Comparison of ENCODE assay signal across 9 mouse cellular contexts in genomic region chr2:106855623-106856350, GRCm38 (mm10).
A peak's percentile ranks its signal among the peaks of the same experiment; 100 is the strongest.
DNase-seq lines count a peak whose midpoint lies in the region; ATAC-seq and TF ChIP-seq lines count a peak whose summit lies in the region.
"Had no signal": no experiment of that assay in that cellular context is flagged by ENCODE, and none has a peak within 500 bp of the region (broad histone marks: within the 10 kb centered on the region; RNA-seq: fewer than 3 reads in every experiment).

No protein-coding gene starts in this region.

- TF ChIP-seq CTCF in kidney, postnatal 0 days (IDR thresholded peaks at IDR 0.05; ENCODE audit: low read depth) = peak; percentile 59

- H3K9ac ChIP-seq in neural tube, embryonic 12.5 days = no peak overlapping the region
- H3K9ac ChIP-seq in forebrain, embryonic 15.5 days (replicated peaks) = no peak overlapping the region
- no peak overlapping the region for H3K9ac ChIP-seq in kidney, postnatal 0 days (ENCODE audit: low read depth, low read length)
- no peak overlapping the region for H3K9ac ChIP-seq in midbrain, embryonic 13.5 days (replicated peaks)
- H3K9ac ChIP-seq: hindbrain, embryonic 15.5 days had no signal

- DNase-seq in neural tube, embryonic 10.5 days (ENCODE audit: extremely low spot score, low spot score) = no peak
- peak; percentile 83 for DNase-seq in kidney, postnatal 0 days (ENCODE audit: low spot score)
- no peak for DNase-seq in right cerebral cortex, postnatal 25 days
- DNase-seq in layer of hippocampus, adult 11-12 months (ENCODE audit: low spot score) = no peak

- peak; percentile 42 for ATAC-seq in neural tube, embryonic 12.5 days (ENCODE audit: low FRiP score, low read depth)
- ATAC-seq in forebrain, embryonic 15.5 days (replicated peaks) = no peak
- peak; percentile 61 for ATAC-seq in kidney, postnatal 0 days (replicated peaks; ENCODE audit: low FRiP score, low read depth)
- peak; percentile 46 for ATAC-seq in midbrain, embryonic 13.5 days
- ATAC-seq in cerebellum, adult (ENCODE audit: insufficient number of reproducible peaks, low FRiP score, low TSS enrichment) = no peak

- H3K27me3 ChIP-seq in neural tube, embryonic 12.5 days (replicated peaks) = no peaks in the 10 kb centered on the region
- no peaks in the 10 kb centered on the region for H3K27me3 ChIP-seq in forebrain, embryonic 15.5 days
- no peaks in the 10 kb centered on the region for H3K27me3 ChIP-seq in kidney, postnatal 0 days (ENCODE audit: insufficient read depth, low read length)
- no peaks in the 10 kb centered on the region for H3K27me3 ChIP-seq in midbrain, embryonic 13.5 days
- H3K27me3 ChIP-seq: hindbrain, embryonic 15.5 days had no signal

- no peak overlapping the region for H3K4me3 ChIP-seq in neural tube, embryonic 12.5 days
- no peak overlapping the region for H3K4me3 ChIP-seq in forebrain, embryonic 15.5 days
- no peak overlapping the region for H3K4me3 ChIP-seq in kidney, postnatal 0 days (replicated peaks; ENCODE audit: low read depth, low read length)
- no peak overlapping the region for H3K4me3 ChIP-seq in midbrain, embryonic 13.5 days (replicated peaks)
- H3K4me3 ChIP-seq: hindbrain, embryonic 15.5 days had no signal

- peak overlapping the region; percentile 18 for H3K4me2 ChIP-seq in neural tube, embryonic 12.5 days (replicated peaks)
- H3K4me2 ChIP-seq in forebrain, embryonic 15.5 days (replicated peaks) = no peak overlapping the region
- H3K4me2 ChIP-seq in kidney, postnatal 0 days (ENCODE audit: low read length) = 0 out of 2 replicates have a peak overlapping the region, but pooled peaks have one; percentile 25
- H3K4me2 ChIP-seq in midbrain, embryonic 13.5 days (replicated peaks) = no peak overlapping the region

- no peaks in the 10 kb centered on the region for H3K36me3 ChIP-seq in neural tube, embryonic 12.5 days
- no peaks in the 10 kb centered on the region for H3K36me3 ChIP-seq in forebrain, embryonic 15.5 days
- H3K36me3 ChIP-seq in kidney, postnatal 0 days (ENCODE audit: insufficient read depth, low read length) = no peaks in the 10 kb centered on the region
- no peaks in the 10 kb centered on the region for H3K36me3 ChIP-seq in midbrain, embryonic 13.5 days
- H3K36me3 ChIP-seq: hindbrain, embryonic 15.5 days had no signal

- WGBS in neural tube, embryonic 12.5 days = 13% methylated on average over 12 of the region's 12 CpGs
- 20% methylated on average over 12 of the region's 12 CpGs for WGBS in forebrain, embryonic 15.5 days
- 18% methylated on average over 12 of the region's 12 CpGs for WGBS in kidney, postnatal 0 days
- 21% methylated on average over 12 of the region's 12 CpGs for WGBS in midbrain, embryonic 13.5 days

- no peaks in the 10 kb centered on the region for H3K9me3 ChIP-seq in neural tube, embryonic 12.5 days
- H3K9me3 ChIP-seq in forebrain, embryonic 15.5 days = no peaks in the 10 kb centered on the region
- H3K9me3 ChIP-seq in kidney, postnatal 0 days (replicated peaks; ENCODE audit: low read length) = no peaks in the 10 kb centered on the region
- no peaks in the 10 kb centered on the region for H3K9me3 ChIP-seq in midbrain, embryonic 13.5 days
- H3K9me3 ChIP-seq: hindbrain, embryonic 15.5 days had no signal

- peaks cover 54% of the 10 kb centered on the region for H3K4me1 ChIP-seq in neural tube, embryonic 12.5 days
- H3K4me1 ChIP-seq in forebrain, embryonic 15.5 days = peaks cover 59% of the 10 kb centered on the region
- peaks cover 31% of the 10 kb centered on the region for H3K4me1 ChIP-seq in kidney, postnatal 0 days (replicated peaks; ENCODE audit: insufficient read depth, low read length)
- peaks cover 57% of the 10 kb centered on the region for H3K4me1 ChIP-seq in midbrain, embryonic 13.5 days (replicated peaks)

- no peak overlapping the region; the same call in 1 of the 2 replicates for H3K27ac ChIP-seq in neural tube, embryonic 12.5 days
- H3K27ac ChIP-seq in forebrain, embryonic 15.5 days (replicated peaks) = peak overlapping the region; percentile 42; the same call in 1 of the 2 replicates
- no peak overlapping the region for H3K27ac ChIP-seq in kidney, postnatal 0 days
- peak overlapping the region; percentile 64 for H3K27ac ChIP-seq in midbrain, embryonic 13.5 days
- H3K27ac ChIP-seq: hindbrain, embryonic 15.5 days had no signal

Comparison
In these comparisons a context has a peak if more than half of its experiments do, and no peak if none do; other contexts are left out.
1. ATAC-seq: peak in neural tube, embryonic 12.5 days (single experiment), kidney, postnatal 0 days (single experiment) and midbrain, embryonic 13.5 days (single experiment); none in forebrain, embryonic 15.5 days (single experiment) and cerebellum, adult (single experiment).
2. H3K27ac ChIP-seq: peak in forebrain, embryonic 15.5 days (single experiment) and midbrain, embryonic 13.5 days (single experiment); none in neural tube, embryonic 12.5 days (single experiment) and kidney, postnatal 0 days (single experiment).
3. H3K4me2 ChIP-seq: peak in neural tube, embryonic 12.5 days (single experiment) and kidney, postnatal 0 days (single experiment); none in forebrain, embryonic 15.5 days (single experiment) and midbrain, embryonic 13.5 days (single experiment).